Mouse (Mus musculus) lung, embryonic 16.5 days (tissue): ENCODE results near the gene Amn1. TPM values are rescaled to one million over a fixed set of nuclear protein-coding genes. Genes with fewer than 3 reads are reported as not detected.
"Not testable (repeated sequence)": the region's sequence is repeated elsewhere in the genome, so short reads cannot be mapped to it uniquely, and the experiment has no call there.

Experiments used
- ATAC-seq: fragments of 200-750 bp; cut with Nextera tagmentation; 2 replicates; pipeline ENCODE4 v1.8.0; 2017; ENCODE audit warnings: low read depth, mild to moderate bottlenecking, moderate library complexity
- H3K27ac ChIP-seq: fragments of 300-500 bp; sonication (generic); 2 replicates; pipeline ENCODE4 v1.5.1; 2014; ENCODE audit warnings: mild to moderate bottlenecking, control low read depth, low read length
- H3K27me3 ChIP-seq: fragments of 300-500 bp; sonication (generic); 2 replicates; pipeline ENCODE4 v1.6.1; 2014; ENCODE audit warnings: low read depth, low read length, mixed read lengths; ENCODE audit not compliant: control insufficient read depth, insufficient read depth
- H3K36me3 ChIP-seq: fragments of 300-500 bp; sonication (generic); 2 replicates; pipeline ENCODE4 v1.6.1; 2014; ENCODE audit warnings: low read length; ENCODE audit not compliant: control insufficient read depth, insufficient read depth
- H3K4me1 ChIP-seq: fragments of 300-500 bp; sonication (generic); replicated peaks from 2 replicates; pipeline ENCODE4 v1.6.1; 2014; ENCODE audit warnings: low read length, mixed read lengths; ENCODE audit not compliant: control insufficient read depth, insufficient read depth
- H3K4me2 ChIP-seq: fragments of 300-500 bp; sonication (generic); 2 replicates; pipeline ENCODE4 v1.6.1; 2014; ENCODE audit warnings: low read depth, low read length, control low read depth
- H3K4me3 ChIP-seq: fragments of 300-500 bp; sonication (generic); 2 replicates; pipeline ENCODE4 v1.5.1; 2014; ENCODE audit warnings: mild to moderate bottlenecking, low read length, control low read depth
- H3K9ac ChIP-seq: fragments of 300-500 bp; sonication (generic); 2 replicates; pipeline ENCODE4 v1.6.1; 2014; ENCODE audit warnings: low read length, control low read depth
- H3K9me3 ChIP-seq: fragments of 300-500 bp; sonication (generic); 2 replicates; pipeline ENCODE4 v1.6.1; 2016; ENCODE audit warnings: low read length; ENCODE audit not compliant: control insufficient read depth
- WGBS: fragments of 180-500 bp; shearing (Covaris S2); extraction: QIAGEN DNeasy Blood & Tissue Kit; methylation state at CpG from one replicate; pipeline ENCODE4 v1.1.7; 2014; 5-methylcytosine and 5-hydroxymethylcytosine counted together
- polyA plus RNA-seq: library from polyadenylated mRNA; unstranded; fragments of >200 nt; fragmentation: Nextera tagmentation; extraction: Ambion mirVana; gene quantifications from 2 replicates; pipeline ENCODE4 v1.2.1, GENCODE M21; 2015

Gene Amn1
- polyA plus RNA-seq, 1 experiment from 2014 or later, result 25.9 TPM

GRCm38 (mm10) chr6:149129870-149130269 lies 58.6 kb downstream of the Amn1 start, which contains the start of gene Gm10203:
TSS of gene Gm10203 (plus strand) at chr6:149130170.
- WGBS, result 87% methylated on average over 8 of the region's 8 CpGs
- H3K9ac ChIP-seq, H3K36me3 ChIP-seq, H3K4me3 ChIP-seq, H3K27ac ChIP-seq, H3K9me3 ChIP-seq, H3K27me3 ChIP-seq, ATAC-seq, H3K4me2 ChIP-seq, H3K4me1 ChIP-seq: not testable (repeated sequence)

- 69% methylated on average over 4 of the region's 4 CpGs for WGBS
- no peak overlapping the region for H3K4me2 ChIP-seq
- H3K4me3 ChIP-seq, result no peak overlapping the region
Measured at GRCm38 (mm10) chr6:149126675-149127074, 61.8 kb downstream of the Amn1 start.

GRCm38 (mm10) chr6:149123042-149123441 lies 65.5 kb downstream of the Amn1 start:
- Histone ChIP-seq H3K9me3 (no peaks in the 10 kb centered on the region), H3K36me3 (no peaks in the 10 kb centered on the region), H3K4me2 (no peak overlapping the region), H3K27ac (no peak overlapping the region), H3K4me3 (no peak overlapping the region), H3K4me1 (no peaks in the 10 kb centered on the region), H3K9ac (no peak overlapping the region), H3K27me3 (no peaks in the 10 kb centered on the region)
- ATAC-seq, result no peak
- WGBS, result 81% methylated on average over 3 of the region's 3 CpGs

More at GRCm38 (mm10) chr6:149126675-149127074, 61.8 kb downstream of the Amn1 start:
- Histone ChIP-seq H3K36me3 (no peaks in the 10 kb centered on the region), H3K27me3 (no peaks in the 10 kb centered on the region), H3K27ac (no peak overlapping the region), H3K9ac (no peak overlapping the region), H3K9me3 (no peaks in the 10 kb centered on the region), H3K4me1 (no peaks in the 10 kb centered on the region)
- no peak for ATAC-seq

GRCm38 (mm10) chr6:149119853-149120252 lies 68.7 kb downstream of the Amn1 start:
- no peaks in the 10 kb centered on the region for H3K36me3 ChIP-seq
- H3K4me1 ChIP-seq, result no peaks in the 10 kb centered on the region
- no peak overlapping the region for H3K27ac ChIP-seq
- H3K4me2 ChIP-seq, result no peak overlapping the region
- ATAC-seq, result no peak; the same call in 1 of the 2 replicates
- WGBS, result 9% methylated on average over 2 of the region's 2 CpGs
- no peaks in the 10 kb centered on the region for H3K27me3 ChIP-seq
- no peak overlapping the region for H3K9ac ChIP-seq
- no peak overlapping the region for H3K4me3 ChIP-seq
- H3K9me3 ChIP-seq, result no peaks in the 10 kb centered on the region

GRCm38 (mm10) chr6:149118935-149119334 lies 69.6 kb downstream of the Amn1 start:
- no peaks in the 10 kb centered on the region for H3K27me3 ChIP-seq
- WGBS, result 36% methylated on average over 2 of the region's 2 CpGs

GRCm38 (mm10) chr6:149116992-149117391 lies 71.5 kb downstream of the Amn1 start:
- H3K4me3 ChIP-seq, result no peak overlapping the region
- no peak overlapping the region for H3K9ac ChIP-seq
- no peak overlapping the region for H3K4me2 ChIP-seq
- H3K4me1 ChIP-seq, result no peaks in the 10 kb centered on the region
- H3K27me3 ChIP-seq, result no peaks in the 10 kb centered on the region
- ATAC-seq, result no peak
- H3K9me3 ChIP-seq, result no peaks in the 10 kb centered on the region
- no peak overlapping the region for H3K27ac ChIP-seq
- H3K36me3 ChIP-seq, result no peaks in the 10 kb centered on the region

More at GRCm38 (mm10) chr6:149118935-149119334, 69.6 kb downstream of the Amn1 start:
- H3K4me2 ChIP-seq, result no peak overlapping the region
- no peaks in the 10 kb centered on the region for H3K9me3 ChIP-seq
- no peaks in the 10 kb centered on the region for H3K4me1 ChIP-seq
- no peak for ATAC-seq
- H3K9ac ChIP-seq, result no peak overlapping the region
- no peak overlapping the region for H3K4me3 ChIP-seq
- H3K27ac ChIP-seq, result no peak overlapping the region
- no peaks in the 10 kb centered on the region for H3K36me3 ChIP-seq

- Histone ChIP-seq H3K27ac (no peak overlapping the region), H3K9me3 (no peaks in the 10 kb centered on the region), H3K4me3 (no peak overlapping the region), H3K27me3 (no peaks in the 10 kb centered on the region), H3K9ac (no peak overlapping the region), H3K36me3 (no peaks in the 10 kb centered on the region), H3K4me1 (no peaks in the 10 kb centered on the region), H3K4me2 (no peak overlapping the region)
- 77% methylated on average over 2 of the region's 2 CpGs for WGBS
- ATAC-seq, result no peak
Measured at GRCm38 (mm10) chr6:149108909-149109308, 79.6 kb downstream of the Amn1 start.

- Histone ChIP-seq H3K4me3 (no peak overlapping the region), H3K27me3 (no peaks in the 10 kb centered on the region), H3K4me1 (no peaks in the 10 kb centered on the region), H3K9ac (no peak overlapping the region), H3K36me3 (no peaks in the 10 kb centered on the region), H3K4me2 (no peak overlapping the region), H3K9me3 (no peaks in the 10 kb centered on the region), H3K27ac (no peak overlapping the region)
- no peak for ATAC-seq
- 69% methylated on average over 3 of the region's 3 CpGs for WGBS
Measured at GRCm38 (mm10) chr6:149107615-149108014, 80.9 kb downstream of the Amn1 start.
